Mouse (Mus musculus): ENCODE measurements around the gene Mapkapk3. TPM values are rescaled to one million over a fixed set of nuclear protein-coding genes. Genes with fewer than 3 reads are reported as not detected.
"Not testable (repeated sequence)": the region's sequence is repeated elsewhere in the genome, so short reads cannot be mapped to it uniquely, and the experiment has no call there.

Mapkapk3 gene
- polyA plus RNA-seq, 1 experiment from 2014 or later = 2.8 TPM

DNA sequence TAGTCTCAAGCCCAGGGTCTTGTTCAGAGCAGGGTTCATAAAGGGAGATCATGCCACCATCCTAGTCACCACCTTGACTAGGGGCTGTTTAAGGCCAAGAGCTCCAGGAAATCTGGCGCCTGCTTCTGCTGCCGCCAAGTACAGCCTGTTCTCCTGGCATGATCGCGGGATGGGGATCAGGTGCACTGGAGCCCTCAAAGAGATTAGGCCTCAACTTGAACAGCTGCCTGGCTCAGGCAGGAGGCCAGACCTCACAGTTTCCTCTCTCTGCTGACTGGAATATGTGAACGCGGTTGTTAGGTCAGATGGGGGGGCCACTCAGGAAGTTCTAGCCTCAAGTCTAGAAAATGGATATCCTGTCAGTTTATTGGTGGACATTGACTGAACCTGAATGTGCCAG, 33.9 kb upstream of the Mapkapk3 start:
- Histone ChIP-seq H3K27ac (no peak overlapping the region), H3K4me1 (replicated peaks) (no peaks in the 10 kb centered on the region), H3K9ac (0 out of 2 replicates have a peak overlapping the region, but pooled peaks have one; percentile 8), H3K36me3 (peaks cover 16% of the 10 kb centered on the region), H3K4me3 (no peak overlapping the region), H3K4me2 (no peak overlapping the region), H3K27me3 (no peaks in the 10 kb centered on the region), H3K9me3 (no peaks in the 10 kb centered on the region)
- 72% methylated on average over 6 of the region's 6 CpGs for WGBS
- no peak for ATAC-seq (ENCODE audit: low FRiP score)

- no peak overlapping the region for H3K4me3 ChIP-seq
- no peaks in the 10 kb centered on the region for H3K9me3 ChIP-seq
- peaks cover 6% of the 10 kb centered on the region for H3K36me3 ChIP-seq
- ATAC-seq (ENCODE audit: low FRiP score) = no peak
- no peak overlapping the region for H3K4me2 ChIP-seq
- H3K4me1 ChIP-seq (replicated peaks) = no peaks in the 10 kb centered on the region
- H3K27ac ChIP-seq = no peak overlapping the region
- 88% methylated on average over 8 of the region's 8 CpGs for WGBS
- no peak overlapping the region for H3K9ac ChIP-seq
- H3K27me3 ChIP-seq = no peaks in the 10 kb centered on the region
Observed at GRCm38 (mm10) chr9:107322461-107323050, 32.9 kb upstream of the Mapkapk3 start.

- 72% methylated on average over 2 of the region's 2 CpGs for whole genome bisulfite sequencing
- no peak for ATAC-seq (ENCODE audit: low FRiP score)
- H3K4me3 ChIP-seq = no peak overlapping the region
Observed at GRCm38 (mm10) chr9:107315791-107316190, 26.1 kb upstream of the Mapkapk3 start.

DNA sequence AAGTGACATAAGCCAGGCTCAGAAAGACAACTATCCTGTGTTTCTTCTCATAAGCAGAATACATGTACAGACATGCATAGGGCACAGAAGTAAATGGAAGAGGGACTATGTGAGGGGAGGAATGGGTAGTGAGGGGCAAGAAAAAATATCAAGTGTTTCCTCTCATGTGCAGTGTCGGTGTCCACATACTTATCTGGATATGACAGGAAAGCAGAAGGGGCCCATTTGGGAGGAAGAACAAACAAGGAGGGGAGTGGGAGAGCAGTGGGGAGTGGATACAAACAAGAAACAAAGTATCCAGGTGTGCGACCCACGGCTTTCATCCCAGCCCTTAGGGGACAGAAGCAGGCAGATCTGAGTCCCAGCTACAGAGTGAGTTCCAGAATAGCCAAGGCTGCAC, 24.2 kb upstream of the Mapkapk3 start:
- 88% methylated on average over 3 of the region's 3 CpGs for WGBS

More at GRCm38 (mm10) chr9:107315791-107316190, 26.1 kb upstream of the Mapkapk3 start:
- Histone ChIP-seq H3K4me2 (no peak overlapping the region), H3K27me3 (no peaks in the 10 kb centered on the region), H3K27ac (no peak overlapping the region), H3K36me3 (no peaks in the 10 kb centered on the region), H3K9ac (no peak overlapping the region), H3K4me1 (replicated peaks) (no peaks in the 10 kb centered on the region), H3K9me3 (no peaks in the 10 kb centered on the region)

DNA sequence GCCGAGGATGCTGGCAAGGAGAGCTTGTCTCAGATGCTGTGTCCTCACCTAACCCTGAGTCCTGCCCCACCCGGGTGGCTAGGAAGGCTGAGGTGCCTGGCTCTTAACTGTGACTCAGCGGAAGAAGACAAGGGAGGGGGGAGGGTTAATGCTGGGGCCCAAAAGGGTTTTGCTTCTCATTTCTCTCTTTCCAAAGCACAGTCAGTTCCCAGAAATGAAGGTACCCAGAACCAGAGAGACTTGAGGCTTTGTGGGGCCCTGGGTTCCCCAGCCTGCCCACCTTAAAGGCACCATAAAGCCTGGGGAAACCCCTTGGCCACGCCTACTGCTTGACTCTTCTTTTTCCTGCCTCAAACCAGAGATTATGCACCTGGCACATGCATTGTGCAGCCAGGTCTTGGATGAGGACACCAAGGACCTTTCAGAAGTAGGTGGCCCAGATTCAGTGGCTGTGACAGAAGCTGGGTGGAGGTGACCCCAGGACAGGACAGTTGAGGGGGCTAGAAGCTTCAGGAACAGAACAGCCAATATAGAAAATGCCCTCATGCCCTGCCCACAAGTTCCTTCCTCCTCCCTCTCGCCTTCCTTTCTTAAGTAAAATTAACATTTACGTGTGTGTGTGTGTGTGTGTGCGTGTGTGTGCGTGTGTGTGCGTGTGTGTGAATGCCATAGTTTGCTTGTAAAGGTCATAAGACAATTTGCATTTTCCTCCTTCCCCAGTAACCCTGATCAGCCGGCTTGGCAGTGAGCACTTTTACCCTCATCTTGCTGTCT, 23.3 kb upstream of the Mapkapk3 start:
- Histone ChIP-seq H3K4me3 (no peak overlapping the region), H3K4me1 (replicated peaks) (no peaks in the 10 kb centered on the region), H3K27ac (no peak overlapping the region), H3K27me3 (no peaks in the 10 kb centered on the region), H3K9me3 (no peaks in the 10 kb centered on the region), H3K9ac (no peak overlapping the region), H3K36me3 (no peaks in the 10 kb centered on the region), H3K4me2 (no peak overlapping the region)
- no peak for ATAC-seq (ENCODE audit: low FRiP score)
- 69% methylated on average over 10 of the region's 10 CpGs for WGBS

More for the DNA sequence above, 24.2 kb upstream of the Mapkapk3 start:
- H3K4me1 ChIP-seq (replicated peaks) = no peaks in the 10 kb centered on the region
- no peak overlapping the region for H3K27ac ChIP-seq
- no peaks in the 10 kb centered on the region for H3K27me3 ChIP-seq
- no peaks in the 10 kb centered on the region for H3K9me3 ChIP-seq
- no peak for ATAC-seq (ENCODE audit: low FRiP score)
- no peak overlapping the region for H3K4me2 ChIP-seq
- H3K4me3 ChIP-seq = no peak overlapping the region
- H3K9ac ChIP-seq = no peak overlapping the region
- H3K36me3 ChIP-seq = no peaks in the 10 kb centered on the region

DNA sequence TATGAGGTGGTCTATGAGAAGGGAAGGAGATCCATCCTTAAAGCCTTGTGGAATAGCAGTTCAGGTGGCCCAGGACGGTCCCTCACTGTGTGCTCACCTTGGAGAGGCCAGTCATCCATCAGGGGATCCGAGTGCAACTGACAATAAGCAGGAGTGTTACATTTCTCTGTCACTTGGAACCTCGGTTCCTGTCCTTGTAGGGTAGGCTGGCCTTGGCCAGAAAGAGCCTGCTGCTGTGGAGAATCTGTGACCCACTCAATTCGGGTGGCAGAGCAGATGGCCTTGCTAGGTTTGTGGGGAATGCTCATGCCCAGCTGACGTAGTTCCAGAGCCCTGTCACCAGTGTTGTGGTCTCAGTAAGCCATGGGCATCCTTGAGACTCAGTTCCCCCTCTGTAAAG, 19.9 kb upstream of the Mapkapk3 start:
- 77% methylated on average over 5 of the region's 5 CpGs for WGBS

GRCm38 (mm10) chr9:107309171-107309570, 19.5 kb upstream of the Mapkapk3 start:
- no peak for ATAC-seq (ENCODE audit: low FRiP score)
- no peak overlapping the region for H3K4me2 ChIP-seq
- 0 out of 2 replicates have a peak, but pooled peaks cover 2% of the 10 kb centered on the region for H3K4me1 ChIP-seq (replicated peaks)
- H3K36me3 ChIP-seq = no peaks in the 10 kb centered on the region
- no peaks in the 10 kb centered on the region for H3K9me3 ChIP-seq
- WGBS = 81% methylated on average over 9 of the region's 9 CpGs
- H3K27ac ChIP-seq = no peak overlapping the region
- H3K4me3 ChIP-seq = no peak overlapping the region
- no peak overlapping the region for H3K9ac ChIP-seq
- H3K27me3 ChIP-seq = no peaks in the 10 kb centered on the region

More for the DNA sequence above, 19.9 kb upstream of the Mapkapk3 start:
- Histone ChIP-seq H3K36me3 (no peaks in the 10 kb centered on the region), H3K4me1 (replicated peaks) (0 out of 2 replicates have a peak, but pooled peaks cover 2% of the 10 kb centered on the region), H3K4me2 (no peak overlapping the region), H3K4me3 (no peak overlapping the region), H3K27ac (no peak overlapping the region), H3K27me3 (no peaks in the 10 kb centered on the region), H3K9me3 (no peaks in the 10 kb centered on the region), H3K9ac (no peak overlapping the region)
- ATAC-seq (ENCODE audit: low FRiP score) = no peak

DNA sequence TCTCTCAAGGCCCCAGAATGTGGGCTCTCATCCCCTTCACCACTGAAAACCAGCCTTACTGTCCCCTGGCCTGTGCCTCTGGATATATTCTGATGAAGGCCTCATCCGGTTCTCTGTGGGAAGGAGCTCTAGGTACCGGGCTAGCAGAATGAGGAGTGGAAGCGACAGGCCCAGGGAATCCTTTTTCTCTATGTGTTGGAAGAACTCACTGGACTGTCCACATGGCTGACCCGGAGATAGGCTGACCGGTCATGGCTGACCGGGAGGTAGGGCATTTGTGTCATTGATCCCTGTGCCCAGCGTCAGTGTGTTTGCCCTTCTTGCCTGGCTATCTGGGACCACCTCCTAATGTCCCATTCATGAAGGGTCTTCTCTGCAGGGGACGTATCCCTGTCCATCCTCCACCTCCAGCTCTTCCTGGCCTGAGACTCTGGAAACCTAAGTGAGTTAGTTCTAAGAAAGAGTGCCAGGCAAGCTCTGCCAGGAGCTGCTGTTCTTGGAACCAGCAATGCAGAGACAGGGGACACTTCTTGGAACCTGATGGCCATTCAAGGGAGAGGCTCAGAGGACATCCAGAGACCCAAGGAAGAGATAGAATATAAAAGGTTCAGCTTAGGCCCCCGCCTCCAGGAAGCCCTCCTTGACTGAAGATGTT, 18.8 kb upstream of the Mapkapk3 start:
- H3K4me1 ChIP-seq (replicated peaks) = 0 out of 2 replicates have a peak, but pooled peaks cover 2% of the 10 kb centered on the region
- no peaks in the 10 kb centered on the region for H3K36me3 ChIP-seq
- no peak for ATAC-seq (ENCODE audit: low FRiP score)
- H3K27ac ChIP-seq = no peak overlapping the region
- H3K27me3 ChIP-seq = no peaks in the 10 kb centered on the region
- H3K9ac ChIP-seq = no peak overlapping the region
- no peak overlapping the region for H3K4me2 ChIP-seq
- WGBS = 87% methylated on average over 9 of the region's 9 CpGs
- H3K9me3 ChIP-seq = no peaks in the 10 kb centered on the region
- H3K4me3 ChIP-seq = no peak overlapping the region

DNA sequence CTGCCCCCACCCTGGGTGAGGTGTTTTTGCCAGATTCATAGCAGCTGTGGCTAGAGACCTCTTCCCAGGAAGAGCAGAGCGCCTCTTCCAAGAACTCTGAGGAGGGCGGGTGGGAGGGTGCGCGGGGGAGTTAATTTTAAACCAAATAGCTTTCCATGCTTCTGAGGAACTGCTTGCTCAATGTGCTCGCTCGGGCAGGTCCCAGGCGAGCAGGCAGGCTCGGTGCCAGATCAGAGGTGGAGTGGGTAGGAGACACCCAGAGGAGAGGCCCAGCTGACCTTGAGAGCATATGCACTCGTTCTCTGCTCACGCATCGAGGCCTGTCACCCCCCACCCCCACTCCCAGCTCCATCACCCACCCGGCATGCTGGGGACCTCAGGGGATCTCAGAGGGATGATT, 18.2 kb upstream of the Mapkapk3 start:
- no peaks in the 10 kb centered on the region for H3K36me3 ChIP-seq
- 0 out of 2 replicates have a peak, but pooled peaks cover 2% of the 10 kb centered on the region for H3K4me1 ChIP-seq (replicated peaks)
- ATAC-seq (ENCODE audit: low FRiP score) = no peak
- no peak overlapping the region for H3K4me3 ChIP-seq
- H3K4me2 ChIP-seq = no peak overlapping the region
- H3K27ac ChIP-seq = no peak overlapping the region
- peak overlapping the region; percentile 29; the same call in 1 of the 2 replicates for H3K9ac ChIP-seq
- H3K9me3 ChIP-seq = no peaks in the 10 kb centered on the region
- WGBS = 62% methylated on average over 12 of the region's 12 CpGs
- no peaks in the 10 kb centered on the region for H3K27me3 ChIP-seq

DNA sequence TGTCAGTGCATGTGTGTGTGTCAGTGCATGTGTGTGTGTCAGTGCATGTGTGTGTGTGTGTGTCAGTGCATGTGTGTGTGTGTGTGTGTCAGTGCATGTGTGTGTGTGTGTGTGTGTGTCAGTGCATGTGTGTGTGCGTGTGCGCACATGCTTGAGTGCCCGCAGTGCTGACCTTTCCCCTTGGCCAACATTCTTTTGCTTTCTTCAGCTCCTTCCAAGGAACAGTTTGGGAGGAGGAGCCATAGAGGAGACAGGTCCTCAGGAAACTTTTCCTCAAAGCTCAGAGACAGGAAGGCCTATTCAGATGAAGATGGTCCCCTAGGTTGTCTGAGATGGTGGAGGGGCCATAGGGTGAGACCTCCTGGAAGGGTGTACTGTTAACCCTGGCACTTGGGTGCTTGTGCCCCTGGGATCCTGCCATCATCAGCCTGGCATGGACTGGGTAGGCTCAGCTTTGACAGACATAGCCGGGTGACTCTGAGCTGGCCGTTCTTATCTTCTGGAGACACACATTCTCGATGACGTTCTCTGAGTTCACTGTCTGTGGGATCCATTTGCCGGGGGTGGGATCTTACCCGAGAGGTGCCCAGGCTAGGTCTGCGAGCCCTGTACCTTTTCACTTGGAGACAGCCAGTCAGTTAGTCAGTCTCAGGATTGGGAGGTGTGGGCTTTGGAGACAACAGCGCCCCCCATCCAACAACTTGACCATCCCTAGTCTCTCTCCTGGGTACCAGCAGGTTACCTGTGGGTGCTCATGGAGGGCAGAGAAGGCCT, 17.6 kb upstream of the Mapkapk3 start:
- H3K36me3 ChIP-seq = 0 out of 2 replicates have a peak, but pooled peaks cover 2% of the 10 kb centered on the region
- H3K27me3 ChIP-seq = no peaks in the 10 kb centered on the region
- peak overlapping the region; percentile 29; the same call in 1 of the 2 replicates for H3K9ac ChIP-seq
- WGBS = 91% methylated on average over 11 of the region's 11 CpGs
- no peaks in the 10 kb centered on the region for H3K9me3 ChIP-seq
- no peak for ATAC-seq (ENCODE audit: low FRiP score)
- H3K4me3 ChIP-seq = no peak overlapping the region
- H3K4me2 ChIP-seq = no peak overlapping the region
- no peak overlapping the region for H3K27ac ChIP-seq
- 0 out of 2 replicates have a peak, but pooled peaks cover 2% of the 10 kb centered on the region for H3K4me1 ChIP-seq (replicated peaks)

GRCm38 (mm10) chr9:107306673-107307072, 17.0 kb upstream of the Mapkapk3 start:
- H3K4me2 ChIP-seq; H3K4me1 ChIP-seq (replicated peaks); ATAC-seq (ENCODE audit: low FRiP score); H3K27ac ChIP-seq; H3K9me3 ChIP-seq; H3K4me3 ChIP-seq; H3K27me3 ChIP-seq; H3K36me3 ChIP-seq; H3K9ac ChIP-seq: not testable (repeated sequence)
- WGBS = 100% methylated on average over 1 of the region's 1 CpGs
